Mouse (Mus musculus): ENCODE results near the gene Mdh1b. TPM values are rescaled to one million over a fixed set of nuclear protein-coding genes. Genes with fewer than 3 reads are reported as not detected.

Mdh1b gene
- total and polyA plus RNA-seq, 2 experiments from 2014 or later, result 0.68 to 1.5 TPM

GRCm38 (mm10) chr1:63667201-63667948, 62.7 kb downstream of the Mdh1b start:
- peak overlapping the region; percentile 61; the same call in 1 of the 2 replicates for H3K27ac ChIP-seq
- peak; percentile 6; the same call in 1 of the 2 replicates for ATAC-seq
- H3K4me2 ChIP-seq (ENCODE audit: low read depth, low read length), result peak overlapping the region; percentile 53
- H3K9me3 ChIP-seq (ENCODE audit: low read length), result no peaks in the 10 kb centered on the region
- DNase-seq (ENCODE audit: low spot score), result peak; percentile 43
- peaks cover 7% of the 10 kb centered on the region; the same call in 1 of the 2 replicates for H3K4me1 ChIP-seq (ENCODE audit: insufficient read depth, low read length)
- H3K9ac ChIP-seq (replicated peaks; ENCODE audit: low read length), result no peak overlapping the region
- H3K4me3 ChIP-seq (ENCODE audit: low read length), result no peak overlapping the region
- no peaks in the 10 kb centered on the region for H3K36me3 ChIP-seq (ENCODE audit: insufficient read depth, low read length)
- WGBS, result 37% methylated on average over 9 of the region's 9 CpGs
- no peaks in the 10 kb centered on the region for H3K27me3 ChIP-seq (ENCODE audit: insufficient read depth, low read length)
- no peak for TF ChIP-seq CTCF (IDR thresholded peaks at IDR 0.05; ENCODE audit: low read depth)

GRCm38 (mm10) chr1:63666089-63666488, 64.0 kb downstream of the Mdh1b start:
- Histone ChIP-seq H3K27me3 (ENCODE audit: insufficient read depth, low read length) (no peaks in the 10 kb centered on the region), H3K4me3 (ENCODE audit: low read length) (no peak overlapping the region), H3K9me3 (ENCODE audit: low read length) (no peaks in the 10 kb centered on the region), H3K4me1 (ENCODE audit: insufficient read depth, low read length) (peaks cover 7% of the 10 kb centered on the region; the same call in 1 of the 2 replicates), H3K36me3 (ENCODE audit: insufficient read depth, low read length) (no peaks in the 10 kb centered on the region), H3K27ac (no peak overlapping the region), H3K4me2 (ENCODE audit: low read depth, low read length) (no peak overlapping the region), H3K9ac (replicated peaks; ENCODE audit: low read length) (no peak overlapping the region)
- DNase-seq (ENCODE audit: low spot score) (no peak), ATAC-seq (no peak)
- TF ChIP-seq CTCF (IDR thresholded peaks at IDR 0.05; ENCODE audit: low read depth), result no peak
- WGBS, result 90% methylated on average over 2 of the region's 2 CpGs

- WGBS, result 3% methylated on average over 7 of the region's 7 CpGs
Measured at GRCm38 (mm10) chr1:63659591-63659990, 70.5 kb downstream of the Mdh1b start.

GRCm38 (mm10) chr1:63658016-63658415, 72.1 kb downstream of the Mdh1b start:
- WGBS, result 10% methylated on average over 6 of the region's 6 CpGs

More at GRCm38 (mm10) chr1:63659591-63659990, 70.5 kb downstream of the Mdh1b start:
- DNase-seq (ENCODE audit: low spot score) (peak; percentile 91), ATAC-seq (peak; percentile 78)
- no peak overlapping the region for H3K4me3 ChIP-seq (ENCODE audit: low read length)
- TF ChIP-seq CTCF (IDR thresholded peaks at IDR 0.05; ENCODE audit: low read depth), result peak; percentile 84
- no peaks in the 10 kb centered on the region for H3K27me3 ChIP-seq (ENCODE audit: insufficient read depth, low read length)
- H3K9ac ChIP-seq (replicated peaks; ENCODE audit: low read length), result no peak overlapping the region
- H3K36me3 ChIP-seq (ENCODE audit: insufficient read depth, low read length), result no peaks in the 10 kb centered on the region
- no peaks in the 10 kb centered on the region for H3K9me3 ChIP-seq (ENCODE audit: low read length)
- no peak overlapping the region for H3K4me2 ChIP-seq (ENCODE audit: low read depth, low read length)
- no peak overlapping the region for H3K27ac ChIP-seq
- no peaks in the 10 kb centered on the region for H3K4me1 ChIP-seq (ENCODE audit: insufficient read depth, low read length)

More at GRCm38 (mm10) chr1:63658016-63658415, 72.1 kb downstream of the Mdh1b start:
- H3K27ac ChIP-seq, result no peak overlapping the region
- H3K4me3 ChIP-seq (ENCODE audit: low read length), result no peak overlapping the region
- ATAC-seq (0 out of 2 replicates have a peak, but pooled peaks have one; percentile 24), DNase-seq (ENCODE audit: low spot score) (peak; percentile 87)
- H3K9ac ChIP-seq (replicated peaks; ENCODE audit: low read length), result no peak overlapping the region
- no peaks in the 10 kb centered on the region for H3K4me1 ChIP-seq (ENCODE audit: insufficient read depth, low read length)
- no peaks in the 10 kb centered on the region for H3K9me3 ChIP-seq (ENCODE audit: low read length)
- no peaks in the 10 kb centered on the region for H3K36me3 ChIP-seq (ENCODE audit: insufficient read depth, low read length)
- TF ChIP-seq CTCF (IDR thresholded peaks at IDR 0.05; ENCODE audit: low read depth), result peak; percentile 80
- no peak overlapping the region for H3K4me2 ChIP-seq (ENCODE audit: low read depth, low read length)
- H3K27me3 ChIP-seq (ENCODE audit: insufficient read depth, low read length), result no peaks in the 10 kb centered on the region

Other genes starting within 250 kb of the Mdh1b start
- not detected in 2 replicates for gene Gm39653, start 114.3 kb downstream of the Mdh1b start, total RNA-seq (2014; rRNA removed)
- not detected in 2 replicates for gene Gm39653, start 114.3 kb downstream of the Mdh1b start, polyA plus RNA-seq (2015; fragmentation: Nextera tagmentation; extraction: Ambion mirVana)
- 0.26 TPM in 1 of 2 replicates, not detected in the other for gene Dytn, start 43.4 kb downstream of the Mdh1b start, total RNA-seq (2014; rRNA removed)
- gene Dytn, start 43.4 kb downstream of the Mdh1b start, polyA plus RNA-seq (2015; fragmentation: Nextera tagmentation; extraction: Ambion mirVana), result 0.10 TPM in 1 of 2 replicates, not detected in the other
- 16.0 and 51.4 TPM in 2 replicates for gene Fastkd2, start 296 bp upstream of the Mdh1b start, total RNA-seq (2014; rRNA removed)
- gene Fastkd2, start 296 bp upstream of the Mdh1b start, polyA plus RNA-seq (2015; fragmentation: Nextera tagmentation; extraction: Ambion mirVana), result 25.9 and 31.9 TPM in 2 replicates
- not detected in 2 replicates for gene 4933402D24Rik, start 38.9 kb upstream of the Mdh1b start, total RNA-seq (2014; rRNA removed)
- gene 4933402D24Rik, start 38.9 kb upstream of the Mdh1b start, polyA plus RNA-seq (2015; fragmentation: Nextera tagmentation; extraction: Ambion mirVana), result 0.23 and 0.50 TPM in 2 replicates